Mouse (Mus musculus) MEL (cell line): ENCODE measurements around the gene Map3k4. TPM values are rescaled to one million over a fixed set of nuclear protein-coding genes. Genes with fewer than 3 reads are reported as not detected.

Source experiments
- DNase-seq: peaks from one replicate; pipeline ENCODE4 v3.0.0; 2011; ENCODE audit warnings: low read depth, low spot score
- H3K27ac ChIP-seq: 2 replicates; pipeline ENCODE4 v1.5.1; 2012; ENCODE audit warnings: low read depth, mild to moderate bottlenecking, control low read depth, low read length, moderate library complexity; ENCODE audit not compliant: control insufficient read depth
- H3K27me3 ChIP-seq, 2 experiments: fragments of 150-350 bp in 1 of 2; sonication (generic) in 1 of 2; 2 replicates each; pipeline ENCODE4 v1.6.1; 2012; ENCODE audit warnings: low read length in 2 of 2, mild to moderate bottlenecking in 2 of 2, improper control_type of control experiment in 1 of 2, moderate library complexity in 1 of 2; ENCODE audit not compliant: insufficient read depth in 2 of 2, control insufficient read depth in 1 of 2
- H3K36me3 ChIP-seq, 2 experiments: 2 replicates each; pipeline ENCODE4 v1.6.1; 2012 to 2014; ENCODE audit warnings: low read length in 2 of 2, improper control_type of control experiment in 1 of 2, inconsistent platforms in 1 of 2, mild to moderate bottlenecking in 1 of 2; ENCODE audit not compliant: insufficient read depth in 2 of 2, control insufficient read depth in 1 of 2
- H3K4me1 ChIP-seq, 2 experiments: fragments of 150-350 bp in 1 of 2; sonication (generic) in 1 of 2; 2 replicates each; pipeline ENCODE4 v1.6.1; 2012; ENCODE audit warnings: low read length in 2 of 2, improper control_type of control experiment in 1 of 2, mild to moderate bottlenecking in 1 of 2; ENCODE audit not compliant: insufficient read depth in 2 of 2, control insufficient read depth in 1 of 2
- H3K4me3 ChIP-seq, 2 experiments: fragments of 150-350 bp in 1 of 2; sonication (generic) in 1 of 2; 2 replicates each; pipeline ENCODE4 v1.5.1; 2012; ENCODE audit warnings: low read depth in 2 of 2, low read length in 2 of 2, mild to moderate bottlenecking in 2 of 2, moderate library complexity in 2 of 2, control low read depth in 1 of 2, improper control_type of control experiment in 1 of 2; ENCODE audit not compliant: control insufficient read depth in 1 of 2, insufficient read depth in 1 of 2
- H3K79me2 ChIP-seq: 2 replicates; pipeline ENCODE4 v1.6.1; 2012; ENCODE audit warnings: mild to moderate bottlenecking, low read length, moderate library complexity; ENCODE audit not compliant: control insufficient read depth, poor library complexity, insufficient read depth
- H3K9ac ChIP-seq: 2 replicates; pipeline ENCODE4 v1.6.1; 2012; ENCODE audit warnings: low read depth, mild to moderate bottlenecking, control low read depth, low read length, moderate library complexity; ENCODE audit not compliant: control insufficient read depth, poor library complexity, severe bottlenecking
- H3K9me3 ChIP-seq: fragments of 150-350 bp; sonication (generic); replicated peaks from 2 replicates; pipeline ENCODE4 v1.6.1; 2012; ENCODE audit warnings: mild to moderate bottlenecking, low read length, improper control_type of control experiment, moderate library complexity; ENCODE audit not compliant: insufficient read depth
- BHLHE40 ChIP-seq: IDR thresholded peaks from 2 replicates; pipeline ENCODE4 v1.6.1; 2012; ENCODE audit warnings: low read depth, mild to moderate bottlenecking, inconsistent platforms, low read length, improper control_type of control experiment, borderline replicate concordance
- CHD1 ChIP-seq: IDR thresholded peaks from 2 replicates; pipeline ENCODE4 v1.6.1; 2012; ENCODE audit warnings: low read depth, mild to moderate bottlenecking, inconsistent platforms, low read length, improper control_type of control experiment
- CTCF ChIP-seq, 3 experiments: IDR thresholded peaks in 2 of 3; conservative IDR thresholded peaks in 1 of 3; 2 replicates each; pipeline ENCODE4 v1.5.1; 2011 to 2012; ENCODE audit warnings: low read length in 3 of 3, low read depth in 2 of 3, mild to moderate bottlenecking in 2 of 3, improper control_type of control experiment in 1 of 3, inconsistent platforms in 1 of 3, mixed read lengths in 1 of 3, moderate library complexity in 1 of 3; ENCODE audit not compliant: control insufficient read depth in 1 of 3, insufficient read depth in 1 of 3, poor library complexity in 1 of 3, severe bottlenecking in 1 of 3
- ELF1 ChIP-seq: IDR thresholded peaks from 2 replicates; pipeline ENCODE4 v1.6.1; 2014; ENCODE audit warnings: low read depth, mild to moderate bottlenecking, inconsistent platforms, low read length, improper control_type of control experiment, moderate library complexity
- MAFK ChIP-seq: IDR thresholded peaks from 2 replicates; pipeline ENCODE4 v1.6.1; 2011; ENCODE audit warnings: low read depth, mild to moderate bottlenecking, low read length, improper control_type of control experiment, borderline replicate concordance
- MEF2A ChIP-seq: IDR thresholded peaks from 2 replicates; pipeline ENCODE4 v1.6.1; 2014; ENCODE audit warnings: low read depth, mild to moderate bottlenecking, inconsistent platforms, low read length, improper control_type of control experiment; ENCODE audit not compliant: poor library complexity, insufficient replicate concordance, severe bottlenecking; ENCODE audit errors: extremely low read depth
- MXI1 ChIP-seq: IDR thresholded peaks from 2 replicates; pipeline ENCODE4 v1.6.1; 2011; ENCODE audit warnings: mild to moderate bottlenecking, low read depth, low read length, improper control_type of control experiment
- MYB ChIP-seq: IDR thresholded peaks from 2 replicates; pipeline ENCODE4 v1.6.1; 2011; ENCODE audit warnings: mild to moderate bottlenecking, low read depth, low read length, improper control_type of control experiment
- MYC ChIP-seq: IDR thresholded peaks from 2 replicates; pipeline ENCODE4 v1.6.1; 2011; ENCODE audit warnings: low read depth, mild to moderate bottlenecking, low read length, improper control_type of control experiment, moderate library complexity
- NELFE ChIP-seq: IDR thresholded peaks from 2 replicates; pipeline ENCODE4 v1.6.1; 2011; ENCODE audit warnings: low read depth, low read length, improper control_type of control experiment
- NRF1 ChIP-seq: IDR thresholded peaks from 2 replicates; pipeline ENCODE4 v1.6.1; 2014; ENCODE audit warnings: low read depth, mild to moderate bottlenecking, inconsistent platforms, low read length, improper control_type of control experiment, moderate library complexity; ENCODE audit not compliant: poor library complexity, insufficient read depth, severe bottlenecking
- POLR2A ChIP-seq, 2 experiments: IDR thresholded peaks; 2 replicates each; pipeline ENCODE4 v1.6.1; 2011 to 2012; ENCODE audit warnings: low read length in 2 of 2, mild to moderate bottlenecking in 2 of 2, control low read depth in 1 of 2, improper control_type of control experiment in 1 of 2, low read depth in 1 of 2, moderate library complexity in 1 of 2; ENCODE audit not compliant: control insufficient read depth in 1 of 2, insufficient read depth in 1 of 2, poor library complexity in 1 of 2
- POLR2AphosphoS5 ChIP-seq: IDR thresholded peaks from 2 replicates; pipeline ENCODE4 v1.6.1; 2012; ENCODE audit warnings: low read depth, borderline replicate concordance, mild to moderate bottlenecking, inconsistent platforms, low read length, moderate library complexity, mixed read lengths
- RAD21 ChIP-seq: IDR thresholded peaks from 2 replicates; pipeline ENCODE4 v1.6.1; 2011; ENCODE audit warnings: mild to moderate bottlenecking, low read depth, low read length, improper control_type of control experiment
- RCOR1 ChIP-seq: IDR thresholded peaks from 2 replicates; pipeline ENCODE4 v1.6.1; 2012; ENCODE audit warnings: low read depth, mild to moderate bottlenecking, inconsistent platforms, low read length, improper control_type of control experiment
- SMC3 ChIP-seq: IDR thresholded peaks from 2 replicates; pipeline ENCODE4 v1.6.1; 2011; ENCODE audit warnings: low read depth, low read length, improper control_type of control experiment
- TCF12 ChIP-seq: IDR thresholded peaks from 2 replicates; pipeline ENCODE4 v1.6.1; 2014; ENCODE audit warnings: low read depth, mild to moderate bottlenecking, inconsistent platforms, low read length, improper control_type of control experiment, moderate library complexity
- UBTF ChIP-seq: IDR thresholded peaks from 2 replicates; pipeline ENCODE4 v1.6.1; 2012; ENCODE audit warnings: low read depth, mild to moderate bottlenecking, inconsistent platforms, low read length, improper control_type of control experiment, moderate library complexity, borderline replicate concordance; ENCODE audit not compliant: insufficient read depth
- ZMIZ1 ChIP-seq: IDR thresholded peaks from 2 replicates; pipeline ENCODE4 v1.6.1; 2012; ENCODE audit warnings: low read depth, mild to moderate bottlenecking, inconsistent platforms, low read length, improper control_type of control experiment, moderate library complexity
- ZNF384 ChIP-seq: IDR thresholded peaks from 2 replicates; pipeline ENCODE4 v1.6.1; 2012; ENCODE audit warnings: low read depth, mild to moderate bottlenecking, inconsistent platforms, low read length, improper control_type of control experiment
- polyA plus RNA-seq, 2 experiments: library from polyadenylated mRNA; stranded (reverse) in 1 of 2; unstranded in 1 of 2; fragments of >175 nt in 1 of 2; fragments of >200 nt in 1 of 2; gene quantifications; 2 replicates each; pipeline versions ENCODE4 v1.2.1 to v1.2.4; 2012; ENCODE audit warnings: low replicate concordance in 2 of 2, low read depth in 1 of 2; ENCODE audit not compliant: insufficient read length in 2 of 2, insufficient read depth in 1 of 2, missing spikeins in 1 of 2
- total RNA-seq: library from RNA; depleted of rRNA; stranded (reverse); fragments of 300-350 nt; gene quantifications from 2 replicates; pipeline ENCODE4 v1.2.3, GENCODE M21; 2012

Gene Map3k4
- total and polyA plus RNA-seq, 3 experiments = 18.0 to 20.4 TPM; not detected in 1

GRCm38 (mm10) chr17:12279810-12280209, 38.8 kb downstream of the Map3k4 start:
- Histone ChIP-seq H3K4me3 (no peak overlapping the region), H3K27ac (no peak overlapping the region), H3K79me2 (no peaks in the 10 kb centered on the region), H3K36me3 (peaks cover 0 to 2% of the 10 kb centered on the region in 2 experiments; a peak in 1 of 4 replicates), H3K4me1 (no peaks in the 10 kb centered on the region), H3K9ac (no peak overlapping the region), H3K9me3 (no peaks in the 10 kb centered on the region), H3K27me3 (no peaks in the 10 kb centered on the region)
- no peak for TF ChIP-seq ZMIZ1
- TF ChIP-seq CTCF (IDR thresholded peaks at IDR 0.05 in 2 of 3, conservative IDR thresholded peaks at IDR 0.05 in 1 of 3; ENCODE audit: control insufficient read depth in 1 of 3, insufficient read depth in 1 of 3, low read depth in 2 of 3, low read length in 3 of 3, poor library complexity in 1 of 3, severe bottlenecking in 1 of 3) = no peak
- DNase-seq = peak; percentile 29

DNA sequence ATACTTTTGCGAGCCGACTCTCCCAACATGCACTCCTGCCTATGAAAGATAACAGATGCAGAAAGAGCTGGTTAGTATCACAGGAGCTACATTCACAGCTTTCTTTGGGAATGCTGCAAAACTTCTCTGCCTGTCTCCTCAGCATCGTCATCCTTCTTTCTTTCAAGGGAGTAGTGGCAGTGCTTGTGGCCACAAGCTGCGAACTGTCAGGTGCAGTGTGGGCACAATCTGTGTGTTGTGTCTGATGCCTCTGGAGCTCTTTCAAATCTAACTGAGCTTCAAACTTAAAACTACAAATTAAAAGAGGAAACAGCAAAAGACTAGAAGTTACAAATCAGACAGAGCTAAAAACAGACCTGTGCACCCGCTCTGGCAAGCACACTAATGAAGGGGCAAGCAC, 40.5 kb downstream of the Map3k4 start:
- Histone ChIP-seq H3K79me2 (no peaks in the 10 kb centered on the region), H3K27ac (no peak overlapping the region), H3K27me3 (no peaks in the 10 kb centered on the region), H3K9me3 (no peaks in the 10 kb centered on the region), H3K9ac (no peak overlapping the region), H3K4me1 (no peaks in the 10 kb centered on the region), H3K4me3 (no peak overlapping the region), H3K36me3 (peaks cover 0 to 2% of the 10 kb centered on the region in 2 experiments; a peak in 1 of 4 replicates)
- DNase-seq = no peak
- TF ChIP-seq NELFE = no peak

DNA sequence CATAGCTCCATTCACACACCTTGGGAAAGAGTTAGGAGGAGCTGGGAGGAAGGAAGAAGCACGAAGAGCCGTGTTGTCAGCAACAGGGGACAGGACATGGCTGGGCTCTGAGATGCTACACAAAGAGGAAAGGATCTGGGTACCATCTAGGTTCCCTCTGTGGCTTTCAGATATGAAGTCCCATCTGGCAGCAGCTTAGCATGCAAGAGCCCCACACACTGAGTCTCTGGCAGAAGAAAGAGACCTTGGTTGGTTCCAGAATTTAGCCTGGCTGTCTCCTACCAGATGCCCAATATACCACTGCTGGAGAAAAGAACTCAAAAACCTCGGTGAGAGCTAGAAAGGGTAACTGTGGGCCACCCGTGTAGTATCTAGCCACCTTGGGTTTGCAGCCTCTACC, 41.3 kb downstream of the Map3k4 start:
- no peak for TF ChIP-seq SMC3
- no peak for TF ChIP-seq TCF12
- TF ChIP-seq POLR2A (IDR thresholded peaks at IDR 0.05; ENCODE audit: control insufficient read depth in 1 of 2, insufficient read depth in 1 of 2, low read depth in 1 of 2, low read length in 2 of 2, poor library complexity in 1 of 2) = no peak
- TF ChIP-seq RAD21 = no peak
- TF ChIP-seq UBTF = no peak
- no peak for TF ChIP-seq MYC
- no peak for TF ChIP-seq CHD1
- no peak for TF ChIP-seq CTCF (IDR thresholded peaks at IDR 0.05 in 2 of 3, conservative IDR thresholded peaks at IDR 0.05 in 1 of 3; ENCODE audit: control insufficient read depth in 1 of 3, insufficient read depth in 1 of 3, low read depth in 2 of 3, low read length in 3 of 3, poor library complexity in 1 of 3, severe bottlenecking in 1 of 3)
- no peak for TF ChIP-seq RCOR1
- no peak for TF ChIP-seq BHLHE40
- TF ChIP-seq MAFK = no peak
- no peak for TF ChIP-seq ZNF384
- TF ChIP-seq POLR2AphosphoS5 = no peak
- no peak for TF ChIP-seq MEF2A
- TF ChIP-seq MXI1 = no peak
- TF ChIP-seq MYB = no peak
- no peak for TF ChIP-seq NRF1
- TF ChIP-seq ELF1 = no peak
- H3K9me3 ChIP-seq = no peaks in the 10 kb centered on the region
- no peaks in the 10 kb centered on the region for H3K27me3 ChIP-seq
- H3K36me3 ChIP-seq = peaks cover 0 to 2% of the 10 kb centered on the region in 2 experiments; a peak in 1 of 4 replicates
- no peak overlapping the region for H3K4me3 ChIP-seq
- H3K27ac ChIP-seq = no peak overlapping the region
- no peaks in the 10 kb centered on the region for H3K4me1 ChIP-seq
- DNase-seq = no peak
- H3K79me2 ChIP-seq = no peaks in the 10 kb centered on the region
- H3K9ac ChIP-seq = no peak overlapping the region
